Mouse (Mus musculus): ENCODE data around the gene Lsr.
A peak's percentile ranks its signal among the peaks of the same experiment; 100 is the strongest.
"Not testable (repeated sequence)": the region's sequence is repeated elsewhere in the genome, so short reads cannot be mapped to it uniquely, and the experiment has no call there.

Gene Lsr

GRCm38 (mm10) chr7:30959786-30960349 lies 13.4 kb downstream of the Lsr start:
- no peak for DNase-seq

- no peak for DNase-seq
Measured at GRCm38 (mm10) chr7:30958866-30959487, 14.3 kb downstream of the Lsr start.

- DNase-seq = no peak
Measured at GRCm38 (mm10) chr7:30958109-30958865, 15.0 kb downstream of the Lsr start.

GRCm38 (mm10) chr7:30957367-30957783 lies 15.9 kb downstream of the Lsr start:
- peak; percentile 90 to 91 for DNase-seq

GRCm38 (mm10) chr7:30956756-30957366 lies 16.4 kb downstream of the Lsr start, which contains the start of gene Usf2:
Gene Usf2, minus strand, starts transcription at chr7:30956803.
- DNase-seq = peak; percentile 81 to 84

GRCm38 (mm10) chr7:30956357-30956751 lies 16.9 kb downstream of the Lsr start:
- DNase-seq = no peak

- peak; percentile 90 to 93 for DNase-seq
Measured at GRCm38 (mm10) chr7:30955584-30956356, 17.5 kb downstream of the Lsr start.

GRCm38 (mm10) chr7:30954971-30955520 lies 18.2 kb downstream of the Lsr start:
- no peak for DNase-seq

GRCm38 (mm10) chr7:30954036-30954435 lies 19.2 kb downstream of the Lsr start:
- peak in 1 of 2 experiments; percentile 27 for DNase-seq

GRCm38 (mm10) chr7:30953459-30953858 lies 19.8 kb downstream of the Lsr start:
- DNase-seq = peak in 1 of 2 experiments; percentile 36

- no peak for DNase-seq
Measured at GRCm38 (mm10) chr7:30952441-30953265, 20.6 kb downstream of the Lsr start.

GRCm38 (mm10) chr7:30949902-30950301 lies 23.4 kb downstream of the Lsr start:
- DNase-seq = not testable (repeated sequence)

GRCm38 (mm10) chr7:30945876-30946275 lies 27.4 kb downstream of the Lsr start:
- no peak for DNase-seq

- not testable (repeated sequence) for DNase-seq
Measured at GRCm38 (mm10) chr7:30945466-30945865, 27.8 kb downstream of the Lsr start.

- not testable (repeated sequence) for DNase-seq
Measured at GRCm38 (mm10) chr7:30944706-30945105, 28.6 kb downstream of the Lsr start.

- DNase-seq = no peak
Measured at GRCm38 (mm10) chr7:30943909-30944635, 29.2 kb downstream of the Lsr start, which contains the start of gene Hamp. Gene Hamp, minus strand, starts transcription at chr7:30944032.

- not testable (repeated sequence) for DNase-seq
Measured at GRCm38 (mm10) chr7:30942365-30942764, 30.9 kb downstream of the Lsr start.

- DNase-seq = not testable (repeated sequence)
Measured at GRCm38 (mm10) chr7:30940070-30940469, 33.2 kb downstream of the Lsr start.

GRCm38 (mm10) chr7:30935422-30936099 lies 37.7 kb downstream of the Lsr start:
- DNase-seq = not testable (repeated sequence)

- not testable (repeated sequence) for DNase-seq
Measured at GRCm38 (mm10) chr7:30924581-30924980, 48.7 kb downstream of the Lsr start, which contains the start of gene Hamp2. Gene Hamp2, minus strand, starts transcription at chr7:30924681.
